Mouse (Mus musculus): ENCODE measurements at regions not wholly inside any gene's neighbourhood (a gene's known extent, or its start where the extent isn't known, plus 50 kb on each side); places are given as distances from the start of the nearest gene placed in this dataset.

- ATAC-seq (replicated peaks; ENCODE audit: low read depth, poor library complexity, severe bottlenecking): no peak
These were observed 90.8 kb downstream of the Iyd start for GRCm38 (mm10) chr10:3630763-3631223.

- ATAC-seq (replicated peaks; ENCODE audit: low read depth, poor library complexity, severe bottlenecking): peak; percentile 79
These were observed 93.9 kb downstream of the Iyd start for GRCm38 (mm10) chr10:3633871-3634496.

DNA sequence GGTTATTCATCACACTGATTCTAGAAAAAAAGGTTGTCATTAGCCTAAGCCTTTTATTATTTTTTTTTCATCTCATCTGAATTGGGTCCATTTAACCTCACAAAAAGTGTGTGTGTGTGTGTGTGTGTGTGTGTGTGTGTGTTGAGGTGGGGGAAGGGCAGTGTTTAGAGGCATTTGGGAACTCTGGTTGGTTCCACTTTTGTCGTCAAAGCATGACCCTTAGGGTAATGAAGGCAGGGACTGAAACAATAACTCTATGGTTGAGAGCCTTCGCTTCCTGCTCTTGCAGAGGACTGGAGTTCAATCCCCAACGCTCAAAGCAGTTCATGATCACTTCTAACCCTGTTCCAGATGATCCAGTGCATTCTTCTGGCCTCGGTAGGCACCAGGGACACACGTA, 96.1 kb upstream of the Plekhg1 start:
- no peak for ATAC-seq (replicated peaks; ENCODE audit: low read depth, poor library complexity, severe bottlenecking)

DNA sequence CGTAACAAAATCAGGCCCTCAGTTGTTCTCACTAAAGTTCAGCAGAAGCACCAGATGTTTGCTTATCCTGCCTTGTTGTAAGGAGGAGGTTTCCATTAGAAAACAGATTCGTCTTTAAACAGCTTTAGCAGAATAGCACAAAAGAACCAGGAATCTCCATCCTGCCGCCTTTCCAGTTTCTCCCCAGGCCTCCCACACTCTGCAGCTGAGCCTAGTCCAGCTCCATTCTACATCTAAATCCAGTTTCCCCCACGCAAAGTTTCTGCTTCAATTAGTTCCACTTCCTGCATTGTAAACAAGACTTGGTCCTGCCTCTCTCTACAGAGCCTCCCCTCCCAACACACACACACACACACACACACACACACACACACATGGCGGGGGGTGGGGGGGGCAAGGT, 95.1 kb upstream of the Plekhg1 start:
- ATAC-seq (replicated peaks; ENCODE audit: low read depth, poor library complexity, severe bottlenecking): no peak

GRCm38 (mm10) chr10:3646151-3646910, 93.8 kb upstream of the Plekhg1 start:
- no peak for ATAC-seq (replicated peaks; ENCODE audit: low read depth, poor library complexity, severe bottlenecking)

DNA sequence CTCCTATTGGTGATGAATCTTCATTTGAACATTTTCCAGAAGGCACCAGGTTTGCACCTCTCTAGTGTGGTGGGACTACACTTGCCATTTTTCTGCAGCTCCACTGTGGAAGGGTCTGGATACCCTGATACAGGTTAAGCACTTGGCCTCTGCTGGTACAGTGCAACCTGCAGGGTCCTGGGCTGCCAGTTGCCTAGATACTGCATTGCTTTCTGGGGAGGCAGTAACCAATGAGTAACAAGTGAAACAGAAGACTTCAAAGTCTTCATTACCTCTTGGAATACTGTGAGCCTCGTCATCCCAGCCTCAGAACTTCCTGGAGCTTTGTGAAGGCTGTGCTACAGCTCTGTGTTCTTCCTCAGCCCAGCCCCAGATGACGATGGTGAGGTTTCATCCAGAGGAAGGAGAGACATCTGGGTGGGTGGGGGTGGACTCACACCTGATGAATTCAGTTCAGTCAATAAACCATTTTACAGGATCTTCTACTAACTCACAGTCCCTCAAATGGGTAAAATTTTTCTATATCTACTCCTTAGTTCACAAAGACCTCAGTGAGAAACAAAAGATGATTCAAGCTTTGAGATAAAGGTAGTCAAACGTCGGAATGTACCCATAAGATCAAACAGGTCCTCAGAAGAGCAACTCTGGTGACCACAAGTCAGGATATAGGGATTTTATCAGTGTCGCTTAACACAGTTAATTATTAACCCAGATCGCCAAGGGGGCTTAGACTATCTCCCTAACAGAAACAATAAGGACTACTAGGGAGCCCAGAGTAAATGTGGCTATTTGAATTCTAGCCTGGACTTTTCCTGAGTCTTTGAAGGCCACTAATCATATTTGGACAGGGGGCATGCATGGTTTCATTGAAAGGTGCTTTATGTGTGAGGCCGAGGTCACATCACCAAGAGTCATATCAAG, 92.1 kb upstream of the Plekhg1 start:
- ATAC-seq (replicated peaks; ENCODE audit: low read depth, poor library complexity, severe bottlenecking): no peak

DNA sequence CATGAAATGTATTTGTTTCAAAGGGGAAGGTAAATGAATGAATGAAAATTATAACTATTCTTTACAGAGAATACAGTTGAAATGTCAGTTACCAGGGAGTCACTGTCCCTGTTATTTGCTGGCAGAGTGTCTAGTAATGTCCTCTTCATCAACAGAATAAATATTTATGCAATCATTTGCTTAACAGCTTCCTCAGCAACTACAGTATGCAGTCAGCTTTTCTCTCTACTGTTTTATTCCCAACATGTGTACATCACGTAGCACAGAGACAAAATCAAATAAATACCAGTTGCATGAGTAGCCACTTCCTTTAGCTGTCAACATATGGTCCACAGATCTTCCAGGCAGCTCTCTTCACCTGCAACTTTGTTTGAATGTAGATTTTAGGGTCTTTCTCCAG, 90.2 kb upstream of the Plekhg1 start:
- ATAC-seq (replicated peaks; ENCODE audit: low read depth, poor library complexity, severe bottlenecking): no peak

- no peak for ATAC-seq (replicated peaks; ENCODE audit: low read depth, poor library complexity, severe bottlenecking)
These were observed 89.6 kb upstream of the Plekhg1 start for GRCm38 (mm10) chr10:3650561-3650960.

DNA sequence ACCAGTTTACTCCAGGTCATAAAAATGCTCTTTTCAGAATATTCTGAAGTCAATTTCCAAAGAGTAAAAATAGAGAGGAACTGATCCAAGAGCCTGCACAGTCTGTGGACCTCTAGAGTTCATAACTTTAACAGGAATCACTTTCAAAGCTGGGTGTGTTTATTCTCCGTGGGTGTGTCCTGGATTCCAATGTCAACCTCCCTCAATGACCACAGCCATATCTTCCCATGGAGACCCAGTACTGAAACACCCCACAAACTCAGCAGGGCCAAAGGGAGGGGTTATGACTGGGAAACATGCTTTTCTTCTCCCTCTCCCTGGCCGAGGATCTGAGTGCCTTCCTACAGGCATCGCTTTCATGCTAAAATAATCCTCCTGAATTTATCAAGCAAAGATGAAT, 87.6 kb upstream of the Plekhg1 start:
- ATAC-seq (replicated peaks; ENCODE audit: low read depth, poor library complexity, severe bottlenecking): no peak

- no peak for ATAC-seq (replicated peaks; ENCODE audit: low read depth, poor library complexity, severe bottlenecking)
These were observed 84.1 kb upstream of the Plekhg1 start for GRCm38 (mm10) chr10:3656081-3656480.

DNA sequence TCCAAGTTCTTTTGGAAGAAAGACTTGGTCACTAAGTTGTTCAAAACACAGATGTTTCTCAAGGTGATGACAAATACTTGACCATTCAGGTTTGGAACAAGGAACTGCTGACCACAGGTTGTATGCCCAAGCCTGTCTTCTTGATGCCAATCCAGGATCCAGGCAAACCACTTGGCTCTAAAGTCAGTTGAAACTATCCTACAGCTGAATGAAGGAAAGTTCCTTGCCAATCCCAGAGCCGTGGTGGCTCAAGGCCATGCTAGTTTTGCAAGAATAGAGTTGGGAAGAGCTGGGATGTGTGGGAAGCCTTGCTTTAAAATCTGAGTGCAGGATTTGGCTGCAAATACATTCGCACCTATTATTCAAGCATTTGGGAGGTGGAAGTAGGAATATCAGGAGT, 78.0 kb upstream of the Plekhg1 start:
- no peak for ATAC-seq (replicated peaks; ENCODE audit: low read depth, poor library complexity, severe bottlenecking)

GRCm38 (mm10) chr10:3662571-3662970, 77.6 kb upstream of the Plekhg1 start:
- ATAC-seq (replicated peaks; ENCODE audit: low read depth, poor library complexity, severe bottlenecking): no peak

DNA sequence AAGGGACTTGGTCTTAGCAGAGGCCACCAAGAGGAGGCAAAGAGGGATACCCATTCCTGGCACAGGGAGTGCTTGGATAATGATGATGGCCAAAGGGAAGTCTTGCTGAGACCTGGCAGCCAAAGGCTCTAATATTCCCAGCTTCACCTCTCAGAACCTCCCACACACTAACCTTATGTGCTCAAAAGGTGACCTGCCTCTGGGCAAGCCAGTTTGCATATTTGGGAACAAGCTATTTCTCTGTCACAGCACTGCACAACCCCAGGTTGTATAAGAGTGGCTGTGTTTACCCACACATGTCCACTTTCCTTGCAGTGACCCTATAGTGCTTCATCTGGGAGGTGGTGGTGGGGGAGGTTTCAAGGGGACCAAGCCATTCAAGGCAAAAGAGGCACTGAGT, 76.9 kb upstream of the Plekhg1 start:
- no peak for ATAC-seq (replicated peaks; ENCODE audit: low read depth, poor library complexity, severe bottlenecking)

DNA sequence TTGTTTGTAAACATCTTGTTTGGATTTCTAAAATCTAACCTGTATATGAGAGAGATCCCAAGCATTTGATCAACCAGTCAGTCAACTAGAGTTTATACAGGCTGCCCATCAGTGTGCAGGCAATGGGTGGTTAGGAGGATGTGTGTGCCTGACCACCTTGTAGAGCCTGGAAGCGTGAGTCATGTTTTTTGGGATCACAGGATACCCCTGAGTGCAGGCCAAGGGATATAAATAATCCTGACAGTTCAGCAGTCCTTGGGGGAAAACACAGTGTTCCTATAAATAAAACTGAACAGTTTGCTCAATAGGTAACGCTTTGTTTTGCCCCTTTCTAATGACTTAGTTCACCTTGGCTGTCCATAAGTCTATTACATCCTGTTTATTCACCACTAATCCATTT, 55.7 kb upstream of the Plekhg1 start:
- no peak for ATAC-seq (replicated peaks; ENCODE audit: low read depth, poor library complexity, severe bottlenecking)

All from common myeloid progenitor, adult 5-6 weeks (primary cell).